Comparison of ENCODE assay signal across 15 mouse cellular contexts in genomic region chr12:3747583-3747982, GRCm38 (mm10).
"Had no signal": no experiment of that assay in that cellular context is flagged by ENCODE, and none has a peak within 500 bp of the region (broad histone marks: within the 10 kb centered on the region; RNA-seq: fewer than 3 reads in every experiment).

No protein-coding gene starts in this region.

- DNase-seq: kidney, adult 8-10 months; kidney, postnatal 14 days; kidney, postnatal 4 days; liver, embryonic 13.5 days; lung, adult 2 months; lung, postnatal 14 days; lung, postnatal 4 days; retina, postnatal 1 day; thymus, adult 2 months; thymus, postnatal 14 days; thymus, postnatal 4 days had no signal

- H3K36me3 ChIP-seq: liver, embryonic 13.5 days; midbrain, embryonic 15.5 days; neural tube, embryonic 12.5 days had no signal

- ATAC-seq: midbrain, embryonic 15.5 days had no signal

- H3K27me3 ChIP-seq: liver, embryonic 13.5 days; midbrain, embryonic 12.5 days; midbrain, embryonic 15.5 days; neural tube, embryonic 12.5 days; neural tube, embryonic 15.5 days had no signal
